Mouse (Mus musculus) heart, postnatal 25 days (tissue): Measurements from ENCODE around the gene Rcc1. TPM values are rescaled to one million over a fixed set of nuclear protein-coding genes. Genes with fewer than 3 reads are reported as not detected.

ENCODE experiments used
- DNase-seq: peaks from one replicate; pipeline ENCODE4 v3.0.0; 2022; ENCODE audit warnings: low spot score
- intact Hi-C: fragments of 180-260 bp; cut with DNase I; formaldehyde crosslinking; loops from one replicate; pipeline ENCODE4 v1.15.1; 2025
- total RNA-seq, 2 experiments: library from RNA; stranded (reverse); gene quantifications; 2 replicates each; pipeline ENCODE4 v1.2.3; 2021

Gene Rcc1
- total RNA-seq, 2 experiments from 2014 or later, result 8.6 to 8.9 TPM

DNA sequence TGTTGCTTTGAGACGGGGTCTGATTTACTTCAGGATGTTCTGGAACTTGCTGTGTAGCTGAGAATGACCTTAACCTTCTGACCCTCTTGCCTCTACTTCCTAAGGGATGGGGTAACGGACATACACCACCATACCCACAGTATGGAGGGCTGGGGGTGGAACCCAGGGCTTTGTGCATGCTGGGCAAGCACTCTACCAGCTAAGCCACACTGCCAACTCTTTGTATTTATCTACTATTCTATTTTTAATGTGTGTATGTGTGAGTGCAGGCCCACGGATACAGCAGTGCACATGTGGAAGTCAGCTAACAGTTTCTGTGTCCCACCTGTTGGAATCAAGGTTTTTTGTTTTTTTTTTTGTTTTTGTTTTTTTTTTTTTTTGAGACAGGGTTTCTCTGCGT is 6.1 kb upstream of the Rcc1 start:
- no peak for DNase-seq
- intact Hi-C loops, result loop anchor here (5.0 kb wide), 1 partner anchor 148 kb away; no protein-coding TSS in a partner anchor

DNA sequence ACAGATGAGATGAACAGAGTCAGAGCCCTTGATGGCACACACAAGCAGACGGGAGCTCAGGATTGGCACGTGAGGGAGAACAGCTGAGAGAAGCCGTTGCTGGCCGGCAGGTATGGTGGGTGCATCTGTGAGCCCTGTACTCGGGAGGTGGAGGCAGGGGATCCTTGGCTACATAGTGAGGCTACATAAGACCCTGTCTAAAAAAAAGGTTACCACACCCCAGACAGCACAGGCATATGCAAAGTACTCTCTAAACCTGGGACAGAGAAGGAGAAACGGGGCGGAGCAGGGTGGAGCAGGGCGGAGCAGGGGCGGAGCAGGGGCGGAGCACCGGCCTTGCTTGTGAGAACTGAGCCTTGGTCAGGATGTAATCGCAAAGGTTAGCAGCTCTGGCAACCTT is 2.8 kb upstream of the Rcc1 start:
- DNase-seq, result no peak
- intact Hi-C loops, result loop anchor here (2.0 to 5.0 kb wide), 2 partner anchors 19 to 151 kb away; no protein-coding TSS in a partner anchor

DNA sequence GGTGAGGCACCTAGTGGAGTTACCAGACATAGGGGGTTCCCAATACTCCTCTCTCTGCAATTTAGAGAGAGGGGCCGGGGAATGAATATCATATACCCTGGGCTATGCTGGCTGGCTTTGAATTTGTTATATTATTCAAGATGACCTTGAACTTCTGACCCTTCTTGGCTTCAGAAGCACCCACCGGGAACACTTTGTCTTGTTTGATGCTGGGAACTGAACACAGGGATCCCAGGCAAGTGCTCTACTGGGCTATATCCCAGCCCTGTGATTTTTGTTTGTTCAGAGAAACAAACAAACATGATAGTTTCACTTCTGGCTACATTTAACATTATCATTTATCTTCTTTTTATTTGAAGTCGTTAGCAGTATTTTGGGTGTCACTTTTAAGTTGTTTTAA is 2.0 kb upstream of the Rcc1 start:
- intact Hi-C loops, result loop anchor here (5.0 kb wide), 1 partner anchor 152 kb away; no protein-coding TSS in a partner anchor
- no peak for DNase-seq

DNA sequence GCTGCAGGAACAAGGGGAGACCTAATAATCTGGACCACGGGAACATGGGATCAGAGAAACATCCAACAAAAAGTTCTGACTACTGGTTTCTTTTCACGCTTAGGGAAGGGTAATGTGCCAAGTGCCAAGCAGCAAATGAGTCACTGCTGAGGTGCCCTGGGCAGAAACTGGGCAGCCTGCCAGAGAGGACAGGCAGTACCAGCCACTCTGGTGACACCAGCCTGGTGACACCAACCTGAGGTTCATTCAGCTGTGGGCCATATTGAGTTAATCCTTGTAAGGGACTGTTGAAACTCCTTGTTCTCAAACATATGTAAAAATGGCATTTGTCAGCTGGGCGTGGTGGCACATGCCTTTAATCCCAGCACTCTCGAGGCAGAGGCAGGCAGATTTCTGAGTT is 1.2 kb upstream of the Rcc1 start:
- intact Hi-C loops, result loop anchor here (5.0 kb wide), 1 partner anchor 58 kb away; no protein-coding TSS in a partner anchor
- DNase-seq, result no peak

DNA sequence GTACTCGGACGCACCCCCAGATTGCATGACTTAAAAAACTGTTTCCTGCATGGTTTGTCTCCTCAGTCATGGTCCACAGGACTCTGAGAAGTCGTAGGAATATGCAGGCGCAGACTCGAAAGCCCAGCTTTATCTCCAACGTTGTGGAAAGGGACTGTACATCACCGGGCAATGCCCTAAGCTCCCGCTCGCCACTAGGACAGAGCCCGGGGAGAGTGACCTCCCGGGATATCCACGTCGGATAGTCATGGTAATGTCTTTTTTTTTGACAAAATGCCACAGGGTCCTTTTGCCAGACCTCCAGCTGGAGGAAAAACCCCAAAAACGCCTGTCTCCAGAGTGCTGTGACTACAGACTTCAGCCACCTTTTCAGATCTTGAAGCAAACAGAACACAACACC is 666 bp downstream of the Rcc1 start:
- DNase-seq, result no peak
- intact Hi-C loops, result loop anchor here (5.0 kb wide), 1 partner anchor 60 kb away; no protein-coding TSS in a partner anchor

DNA sequence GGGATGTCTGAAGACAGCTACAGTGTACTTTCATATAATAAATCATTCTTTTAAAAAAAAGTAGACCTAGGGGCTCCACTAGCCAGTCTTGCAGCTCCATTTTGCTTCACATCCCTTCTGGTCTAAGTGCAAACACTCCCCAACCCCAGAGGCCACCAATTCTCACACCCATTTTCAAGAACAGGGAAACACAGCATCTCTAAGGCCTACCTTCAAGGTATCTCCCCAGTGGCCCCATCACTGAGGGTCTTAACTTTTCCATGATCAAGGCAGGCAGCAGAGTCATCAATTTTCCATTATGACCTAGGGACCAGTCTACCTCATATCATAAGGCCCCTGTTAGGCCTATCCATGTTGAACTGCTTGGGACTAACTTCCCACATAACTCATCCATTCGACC is 2.0 kb downstream of the Rcc1 start:
- intact Hi-C loops, result loop anchor here (5.0 kb wide), 1 partner anchor 61 kb away; no protein-coding TSS in a partner anchor
- DNase-seq, result no peak

DNA sequence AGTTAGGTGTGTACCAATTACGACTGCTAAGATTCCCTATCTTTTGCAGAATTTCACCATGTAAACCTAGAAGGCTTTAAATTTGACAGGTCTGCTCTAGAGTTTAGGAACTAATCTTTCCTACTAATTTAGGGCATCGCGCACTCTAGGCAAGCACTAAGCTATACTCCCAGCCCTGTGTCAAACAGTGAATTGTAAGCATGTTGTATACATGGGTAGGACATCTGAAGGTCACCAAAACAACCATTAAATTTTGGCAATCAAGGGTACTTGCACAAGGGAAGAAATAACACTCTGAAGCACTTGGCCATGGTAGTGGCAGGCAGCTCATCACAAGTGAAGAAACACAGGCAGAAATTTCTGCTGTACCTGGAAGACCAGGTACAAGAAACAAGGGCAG is 2.6 kb downstream of the Rcc1 start:
- intact Hi-C loops, result loop anchor here (5.0 kb wide), 1 partner anchor 61 kb away; no protein-coding TSS in a partner anchor
- no peak for DNase-seq

DNA sequence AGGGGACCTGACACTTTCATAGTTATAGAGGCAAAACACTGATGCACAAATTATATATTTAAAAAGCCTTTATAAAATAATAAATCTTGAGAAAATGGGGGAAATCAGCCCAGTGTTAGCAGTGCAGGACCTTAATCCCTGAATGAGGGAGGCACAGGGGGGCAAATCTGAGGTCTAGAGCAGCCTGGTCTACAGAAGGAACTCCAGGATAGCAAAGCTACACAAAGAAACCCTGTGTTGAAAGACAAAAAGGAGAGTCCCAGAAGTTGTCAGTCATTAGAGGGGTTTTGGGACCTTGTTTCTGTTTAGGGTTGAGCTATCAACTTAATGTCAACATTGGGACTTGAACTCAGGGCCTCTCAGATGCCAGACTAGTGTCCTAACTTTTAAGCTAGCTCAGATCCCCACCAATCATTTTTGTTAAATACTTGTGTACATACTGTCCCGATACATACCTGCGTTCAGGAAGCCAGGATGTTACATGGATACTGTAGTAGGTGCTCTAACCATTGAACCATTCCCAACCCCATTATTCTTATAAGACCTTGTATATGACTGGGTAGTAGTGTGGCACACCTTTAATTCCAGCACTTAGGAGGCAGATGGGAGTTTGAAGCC is 3.2 kb downstream of the Rcc1 start:
- no peak for DNase-seq
- intact Hi-C loops, result loop anchor here (5.0 kb wide), 1 partner anchor 62 kb away; no protein-coding TSS in a partner anchor

DNA sequence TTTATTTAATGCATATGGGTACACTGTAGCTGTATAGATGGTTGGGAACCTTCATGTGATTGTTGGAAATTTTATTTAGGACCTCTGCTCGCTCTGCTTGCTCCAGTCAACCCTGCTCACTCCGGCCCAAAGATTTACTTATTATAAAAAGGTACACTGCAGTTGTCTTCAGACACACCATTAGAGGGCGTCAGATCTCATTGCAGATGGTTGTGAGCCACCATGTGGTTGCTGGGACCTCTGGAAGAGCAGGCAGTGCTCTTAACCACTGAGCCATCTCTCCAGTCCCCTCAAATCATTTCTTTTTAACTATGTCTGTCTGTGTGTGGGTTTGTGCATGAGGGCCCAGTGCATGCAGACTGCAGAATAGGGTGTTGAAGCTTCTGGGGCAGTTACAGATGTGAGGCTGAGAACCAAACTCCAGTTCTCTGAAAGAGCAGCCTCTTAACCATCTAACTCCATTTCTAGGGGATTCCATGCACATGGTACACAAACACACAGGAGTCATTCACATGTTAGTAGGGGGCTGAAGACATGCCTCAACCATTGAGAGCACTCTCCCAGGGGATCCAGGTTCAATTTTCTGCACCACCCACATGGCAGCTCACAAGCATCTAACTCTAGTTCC is 3.8 kb downstream of the Rcc1 start:
- intact Hi-C loops, result loop anchor here (5.0 kb wide), 3 partner anchors 63 to 163 kb away; partner anchors contain the start of genes Sesn2 and Ythdf2
- no peak for DNase-seq

DNA sequence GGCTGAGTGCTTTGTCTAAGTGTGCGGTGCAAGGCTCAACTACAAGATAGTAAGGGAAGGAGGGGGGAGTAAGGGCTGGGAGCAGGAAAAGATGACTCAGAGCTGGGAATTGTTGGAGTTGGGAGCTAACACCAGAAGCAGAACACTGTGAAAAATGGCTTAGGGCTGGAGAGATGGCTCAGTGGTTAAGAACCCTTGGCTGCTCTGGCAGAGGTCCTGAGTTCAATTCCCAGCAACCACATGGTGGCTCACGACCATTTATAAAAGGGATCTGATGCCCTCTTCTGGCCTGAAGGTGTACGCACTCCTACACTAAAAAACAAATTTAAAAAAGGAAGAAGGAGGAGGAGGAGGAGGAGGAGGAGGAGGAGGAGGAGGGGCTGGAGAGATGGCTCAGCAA is 6.7 kb downstream of the Rcc1 start:
- intact Hi-C loops, result loop anchor here (5.0 kb wide), 2 partner anchors 134 to 166 kb away; partner anchors contain the start of genes Sesn2 and Ythdf2
- DNase-seq, result no peak

DNA sequence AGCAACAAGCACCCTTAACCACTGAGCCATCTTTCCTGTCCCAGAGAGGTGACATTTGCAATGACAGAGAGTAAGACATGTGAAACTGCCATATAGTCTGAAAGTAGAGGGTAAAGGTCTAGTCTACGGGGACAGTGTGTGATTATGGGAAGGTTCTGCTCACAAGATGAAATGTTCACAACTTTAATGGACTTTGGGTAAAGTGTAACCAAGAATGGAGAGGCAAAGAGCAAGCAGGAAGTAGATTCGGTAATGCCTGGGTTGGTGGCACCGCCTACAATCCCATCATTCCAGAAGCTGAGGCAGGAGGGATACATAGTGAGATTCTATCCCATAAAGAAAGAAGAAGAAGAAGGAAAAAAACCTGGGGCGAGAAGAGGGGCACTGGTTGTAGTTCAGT is 7.1 kb downstream of the Rcc1 start:
- intact Hi-C loops, result loop anchor here (5.0 kb wide), 2 partner anchors 134 to 166 kb away; partner anchors contain the start of genes Sesn2 and Ythdf2
- DNase-seq, result no peak

DNA sequence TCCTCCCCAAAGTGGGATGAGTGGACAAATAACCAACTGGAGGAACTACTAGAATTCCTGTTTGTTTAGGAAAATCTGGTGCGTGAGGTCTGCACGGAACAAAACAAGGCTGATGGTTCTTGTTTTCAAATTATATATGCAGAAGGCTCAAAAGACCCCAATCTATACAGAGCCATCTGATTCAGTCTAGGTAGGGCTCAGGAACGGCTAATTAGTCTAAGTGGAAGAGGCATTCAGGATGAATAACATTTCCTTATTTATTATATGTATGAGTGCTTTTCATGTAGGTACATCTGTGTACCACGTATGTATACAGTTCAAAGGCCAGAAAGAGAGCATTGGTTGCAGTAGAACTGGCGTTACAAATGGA is 7.6 kb downstream of the Rcc1 start:
- intact Hi-C loops, result loop anchor here (1.0 to 5.0 kb wide), 3 partner anchors 53 to 166 kb away; partner anchors contain the start of genes Sesn2 and Ythdf2

DNA sequence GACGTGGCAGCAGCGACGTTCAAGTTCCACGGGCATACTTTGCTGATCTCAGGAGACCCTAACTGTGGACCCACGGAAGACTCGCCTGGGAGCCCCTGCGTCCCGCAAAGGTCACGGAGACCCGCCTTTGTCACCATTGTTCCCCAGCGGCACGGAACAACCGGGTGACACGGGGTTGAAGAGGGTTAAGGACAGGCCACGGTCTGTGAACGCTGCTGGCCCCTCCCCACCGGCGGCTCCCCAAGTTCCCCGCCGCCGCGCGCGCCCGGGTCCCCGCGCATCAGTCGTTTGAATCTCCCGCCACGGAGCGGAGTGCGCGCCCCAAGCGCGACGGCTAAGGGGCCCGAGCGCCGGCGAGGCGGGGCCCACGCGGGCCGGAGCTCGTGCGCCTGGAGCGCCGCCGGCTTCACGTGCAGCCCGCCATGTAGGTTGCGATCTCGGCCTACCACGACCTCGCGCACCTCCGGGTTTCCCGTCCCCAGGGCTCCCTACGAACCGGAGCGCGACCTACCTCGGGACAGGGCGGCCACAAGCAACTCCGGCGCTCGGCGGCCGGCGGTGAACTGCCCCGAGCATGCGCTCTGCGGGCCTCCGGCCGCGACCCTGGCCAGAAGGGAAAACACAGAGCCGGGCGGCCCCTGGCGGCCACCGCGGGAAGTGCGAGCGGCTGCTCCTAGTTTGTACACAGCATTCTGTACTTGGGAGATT is 8.1 kb downstream of the Rcc1 start:
- intact Hi-C loops, result loop anchor here (1.0 to 5.0 kb wide), 3 partner anchors 52 to 167 kb away; partner anchors contain the start of genes Sesn2 and Ythdf2
- DNase-seq, result peak; percentile 87

More for the DNA sequence above, 7.6 kb downstream of the Rcc1 start:
- no peak for DNase-seq

DNA sequence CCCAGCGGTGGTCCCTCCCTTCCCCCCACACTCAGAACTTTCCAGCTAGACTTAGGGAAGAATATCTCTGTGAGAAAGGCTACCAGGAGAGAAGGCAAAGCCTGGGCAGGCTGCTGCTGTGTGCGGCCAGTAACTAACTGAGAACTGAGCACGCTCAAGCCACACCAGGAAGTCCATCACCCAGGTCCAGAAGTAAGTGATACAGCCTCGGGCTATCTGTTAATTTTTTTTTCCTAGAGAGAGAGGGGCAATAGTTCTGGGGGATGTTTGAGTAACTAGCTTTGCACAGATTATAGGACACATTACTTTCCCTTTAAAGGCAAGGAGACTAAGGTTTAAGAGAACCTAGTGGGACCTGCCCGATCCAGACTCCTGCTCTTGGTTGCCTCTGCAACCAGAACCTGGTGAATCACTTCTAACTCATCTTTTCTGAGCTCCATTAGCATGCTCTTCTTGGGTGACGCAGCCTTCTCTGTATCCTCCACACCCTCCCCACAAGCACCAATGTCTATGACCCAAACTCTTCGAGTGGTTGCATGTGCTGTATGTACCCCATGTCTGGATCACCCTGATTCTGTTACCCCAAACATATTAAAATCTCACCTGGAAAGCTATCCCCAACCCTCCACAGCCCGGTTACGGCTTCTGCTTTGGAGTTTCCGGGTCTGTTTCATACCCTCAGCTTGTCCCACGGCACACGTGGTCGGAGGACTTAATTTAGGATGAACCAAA is 8.8 kb downstream of the Rcc1 start:
- intact Hi-C loops, result loop anchor here (1.0 to 5.0 kb wide), 4 partner anchors 51 to 168 kb away; partner anchors contain the start of genes Sesn2 and Ythdf2
- DNase-seq, result no peak

DNA sequence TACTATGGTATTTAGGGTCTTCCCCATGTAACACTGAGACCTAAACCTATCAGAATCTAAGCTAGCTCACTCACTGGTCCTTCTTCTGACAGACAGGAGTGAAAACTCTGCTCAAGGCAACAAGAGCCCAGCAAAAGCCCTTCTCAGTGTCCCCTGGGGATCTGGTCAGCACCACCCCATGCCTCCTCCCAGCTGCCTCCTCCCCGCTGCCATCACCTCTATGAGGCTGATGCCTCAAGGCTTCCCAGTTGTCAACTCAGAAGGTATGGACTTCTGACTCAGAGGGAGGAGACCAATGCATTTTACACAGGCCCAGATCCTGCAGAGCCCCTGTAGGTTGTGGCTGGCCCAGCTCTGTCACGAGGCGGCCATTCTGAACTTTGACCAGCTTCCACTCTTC is 12.0 kb downstream of the Rcc1 start:
- intact Hi-C loops, result loop anchor here (5.0 kb wide), 1 partner anchor 159 kb away; no protein-coding TSS in a partner anchor

DNA sequence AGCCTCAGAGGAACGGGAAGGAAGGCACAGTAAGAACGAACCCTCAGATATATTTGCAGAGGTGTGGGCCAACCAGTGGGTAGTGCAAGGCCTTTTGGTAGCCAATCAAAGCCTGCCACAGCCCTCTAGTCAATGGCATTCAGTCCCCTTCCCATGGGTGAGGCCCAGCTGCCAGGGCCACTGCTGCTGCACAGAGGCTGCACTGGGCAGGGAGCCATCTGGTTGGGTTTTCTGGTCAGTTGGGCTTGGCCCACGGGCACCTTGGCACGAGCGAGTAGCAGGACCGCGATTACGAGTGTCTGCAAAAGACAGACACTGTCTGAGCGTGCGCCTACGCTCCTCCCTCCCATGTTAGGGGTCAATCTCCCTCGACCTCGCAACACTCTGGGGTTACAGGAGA is 14.5 kb downstream of the Rcc1 start:
- intact Hi-C loops, result no loop called here
- peak; percentile 28 for DNase-seq

More for the DNA sequence above, 12.0 kb downstream of the Rcc1 start:
- no peak for DNase-seq

DNA sequence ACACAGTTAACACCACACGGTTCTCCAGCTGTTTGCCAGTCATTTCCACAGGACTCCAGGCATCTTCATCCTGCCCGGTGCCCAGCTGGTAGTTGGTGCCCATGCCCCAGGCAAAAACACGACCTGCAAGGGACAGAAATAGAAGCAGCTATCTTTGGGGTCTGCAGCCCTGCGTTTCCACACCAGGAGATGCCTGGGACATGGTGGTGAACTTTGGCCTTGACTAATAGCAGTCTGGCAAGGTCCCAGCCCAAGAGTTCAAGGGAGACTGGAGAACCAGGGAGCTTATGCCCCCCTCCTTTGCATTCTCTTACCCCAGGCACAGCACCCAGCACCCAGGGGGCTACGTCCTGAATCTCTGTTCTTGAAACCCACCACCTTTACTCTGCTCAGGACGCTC is 20.5 kb downstream of the Rcc1 start:
- intact Hi-C loops, result no loop called here

DNA sequence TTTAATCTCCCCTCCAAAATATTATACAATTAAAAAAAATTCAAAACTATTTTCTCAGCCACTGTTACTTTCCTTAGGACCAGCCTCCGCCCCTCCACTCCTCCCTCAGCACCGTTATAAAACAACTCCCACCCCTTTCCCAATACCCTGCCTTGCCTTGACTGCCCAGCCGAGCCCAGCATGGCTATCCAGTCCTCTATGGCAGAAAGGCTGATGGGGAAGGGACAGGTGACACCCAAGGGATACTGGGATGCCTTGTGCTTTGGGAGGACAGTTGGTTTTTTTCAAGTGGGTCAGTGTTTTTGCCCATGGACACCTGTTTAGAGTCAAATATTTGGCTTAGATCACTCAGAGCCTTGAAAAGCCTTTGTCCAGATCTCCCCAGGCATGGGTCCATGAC is 21.4 kb downstream of the Rcc1 start:
- intact Hi-C loops, result no loop called here
- DNase-seq, result no peak

More for the DNA sequence above, 20.5 kb downstream of the Rcc1 start:
- no peak for DNase-seq

DNA sequence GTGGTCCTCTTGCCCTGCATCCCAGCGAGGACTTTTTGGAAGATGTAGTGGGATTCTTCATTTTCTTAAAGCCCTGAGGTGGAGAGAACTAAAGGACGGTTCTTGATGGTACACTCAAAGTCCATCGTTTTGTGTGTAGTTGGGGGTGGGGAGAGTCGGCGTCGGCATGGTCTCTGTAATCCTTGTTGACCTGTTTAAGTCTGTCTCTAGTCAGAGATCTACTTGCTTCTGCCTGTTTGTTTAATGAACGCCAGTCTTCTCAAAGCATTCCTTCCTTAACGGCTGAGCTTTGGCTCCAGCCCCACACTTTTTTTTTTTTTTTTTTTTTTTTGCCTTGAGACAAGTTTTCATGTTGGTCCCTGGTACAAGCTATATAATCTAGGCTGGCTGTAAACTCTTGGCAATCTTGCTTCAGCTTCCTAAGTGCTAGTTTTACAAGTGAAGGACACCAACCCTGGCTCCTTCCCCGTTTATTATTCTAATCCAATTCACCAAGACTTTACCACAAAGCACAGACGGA is 23.5 kb downstream of the Rcc1 start:
- intact Hi-C loops, result loop anchor here (2.0 kb wide), 1 partner anchor 21 kb away; no protein-coding TSS in a partner anchor
- no peak for DNase-seq
